Mouse (Mus musculus) limb, embryonic 15.5 days (tissue): ENCODE measurements around the gene Snupn. TPM values are rescaled to one million over a fixed set of nuclear protein-coding genes. Genes with fewer than 3 reads are reported as not detected.
"Not testable (repeated sequence)": the region's sequence is repeated elsewhere in the genome, so short reads cannot be mapped to it uniquely, and the experiment has no call there.

Experiments used
- ATAC-seq: fragments of 200-750 bp; cut with Nextera tagmentation; 2 replicates; pipeline ENCODE4 v1.8.0; 2017; ENCODE audit warnings: low read depth, moderate TSS enrichment; ENCODE audit not compliant: insufficient number of reproducible peaks, low FRiP score, low TSS enrichment
- H3K27ac ChIP-seq: fragments of 300-500 bp; sonication (generic); 2 replicates; pipeline ENCODE4 v1.5.1; 2015; ENCODE audit warnings: moderate library complexity, mild to moderate bottlenecking, inconsistent platforms
- H3K27me3 ChIP-seq: fragments of 300-500 bp; sonication (generic); 2 replicates; pipeline ENCODE4 v1.6.1; 2015; ENCODE audit warnings: inconsistent platforms
- H3K36me3 ChIP-seq: fragments of 300-500 bp; sonication (generic); 2 replicates; pipeline ENCODE4 v1.6.1; 2015; ENCODE audit warnings: inconsistent platforms
- H3K4me1 ChIP-seq: fragments of 300-500 bp; sonication (generic); 2 replicates; pipeline ENCODE4 v1.6.1; 2015; ENCODE audit warnings: inconsistent platforms
- H3K4me2 ChIP-seq: fragments of 300-500 bp; sonication (generic); 2 replicates; pipeline ENCODE4 v1.6.1; 2015; ENCODE audit warnings: mild to moderate bottlenecking, inconsistent platforms
- H3K4me3 ChIP-seq: fragments of 300-500 bp; sonication (generic); 2 replicates; pipeline ENCODE4 v1.5.1; 2015; ENCODE audit warnings: mild to moderate bottlenecking, inconsistent platforms
- H3K9ac ChIP-seq: fragments of 300-500 bp; sonication (generic); 2 replicates; pipeline ENCODE4 v1.6.1; 2015; ENCODE audit warnings: inconsistent platforms
- H3K9me3 ChIP-seq: fragments of 300-500 bp; sonication (generic); 2 replicates; pipeline ENCODE4 v1.6.1; 2016; ENCODE audit warnings: inconsistent platforms
- WGBS: fragments of 180-500 bp; shearing (Covaris S2); methylation state at CpG from one replicate; pipeline ENCODE4 v1.1.7; 2015; 5-methylcytosine and 5-hydroxymethylcytosine counted together
- polyA plus RNA-seq: library from polyadenylated mRNA; unstranded; fragments of >200 nt; fragmentation: Nextera tagmentation; extraction: Ambion mirVana; gene quantifications from 2 replicates; pipeline ENCODE4 v1.2.1, GENCODE M21; 2015

Gene Snupn
- polyA plus RNA-seq, 1 experiment from 2014 or later: 24.9 TPM

GRCm38 (mm10) chr9:56975199-56975598, 24.5 kb downstream of the Snupn start:
- ATAC-seq: no peak
- H3K4me3 ChIP-seq: no peak overlapping the region
- no peaks in the 10 kb centered on the region for H3K27me3 ChIP-seq
- WGBS: 72% methylated on average over 3 of the region's 3 CpGs
- no peaks in the 10 kb centered on the region for H3K4me1 ChIP-seq
- H3K9ac ChIP-seq: no peak overlapping the region
- peaks cover 36% of the 10 kb centered on the region for H3K36me3 ChIP-seq
- no peak overlapping the region for H3K27ac ChIP-seq
- H3K4me2 ChIP-seq: no peak overlapping the region
- H3K9me3 ChIP-seq: no peaks in the 10 kb centered on the region

GRCm38 (mm10) chr9:56980186-56980585, 29.5 kb downstream of the Snupn start:
- no peak overlapping the region for H3K4me3 ChIP-seq
- H3K9me3 ChIP-seq: no peaks in the 10 kb centered on the region
- no peaks in the 10 kb centered on the region for H3K4me1 ChIP-seq
- no peak overlapping the region for H3K9ac ChIP-seq
- H3K4me2 ChIP-seq: no peak overlapping the region
- no peak for ATAC-seq
- 89% methylated on average over 6 of the region's 6 CpGs for WGBS
- H3K27me3 ChIP-seq: no peaks in the 10 kb centered on the region
- no peak overlapping the region for H3K27ac ChIP-seq
- H3K36me3 ChIP-seq: peaks cover 40% of the 10 kb centered on the region

GRCm38 (mm10) chr9:56981502-56981901, 30.8 kb downstream of the Snupn start:
- Histone ChIP-seq H3K9ac (no peak overlapping the region), H3K27ac (no peak overlapping the region), H3K4me1 (no peaks in the 10 kb centered on the region), H3K27me3 (no peaks in the 10 kb centered on the region), H3K4me3 (no peak overlapping the region), H3K4me2 (no peak overlapping the region), H3K36me3 (peaks cover 37% of the 10 kb centered on the region), H3K9me3 (no peaks in the 10 kb centered on the region)
- WGBS: 67% methylated on average over 1 of the region's 1 CpGs
- no peak for ATAC-seq

GRCm38 (mm10) chr9:56994286-56995197, 43.9 kb downstream of the Snupn start, which contains the start of gene Ptpn9:
TSS of gene Ptpn9 (plus strand) at chr9:56994923.
- H3K9me3 ChIP-seq: no peaks in the 10 kb centered on the region
- WGBS: 3% methylated on average over 61 of the region's 62 CpGs
- peak; percentile 85 for ATAC-seq
- H3K27me3 ChIP-seq: no peaks in the 10 kb centered on the region
- peak within 1 kb of the TSS; percentile 98 for H3K9ac ChIP-seq
- H3K4me1 ChIP-seq: peaks cover 5% of the 10 kb centered on the region; the same call in 1 of the 2 replicates
- no peaks in the 10 kb centered on the region for H3K36me3 ChIP-seq
- H3K27ac ChIP-seq: peak within 1 kb of the TSS; percentile 97
- H3K4me2 ChIP-seq: peak within 1 kb of the TSS; percentile 61
- peak within 1 kb of the TSS; percentile 88 for H3K4me3 ChIP-seq

- under 1% methylated on average over 66 of the region's 80 CpGs for WGBS
- Histone ChIP-seq H3K4me1 (peaks cover 5% of the 10 kb centered on the region; the same call in 1 of the 2 replicates), H3K9ac (peak overlapping the region; percentile 98), H3K27me3 (no peaks in the 10 kb centered on the region), H3K9me3 (no peaks in the 10 kb centered on the region), H3K4me2 (peak overlapping the region; percentile 61), H3K27ac (peak overlapping the region; percentile 97), H3K4me3 (peak overlapping the region; percentile 88), H3K36me3 (no peaks in the 10 kb centered on the region)
- peak; percentile 68 for ATAC-seq
These were observed 44.7 kb downstream of the Snupn start for GRCm38 (mm10) chr9:56995198-56996027.

GRCm38 (mm10) chr9:56996028-56996346, 45.3 kb downstream of the Snupn start:
- Histone ChIP-seq H3K27me3 (no peaks in the 10 kb centered on the region), H3K4me1 (peaks cover 5% of the 10 kb centered on the region; the same call in 1 of the 2 replicates), H3K4me3 (peak overlapping the region; percentile 88), H3K9me3 (no peaks in the 10 kb centered on the region), H3K27ac (peak overlapping the region; percentile 97), H3K9ac (peak overlapping the region; percentile 98), H3K4me2 (peak overlapping the region; percentile 61), H3K36me3 (no peaks in the 10 kb centered on the region)
- 0 out of 2 replicates have a peak, but pooled peaks have one; percentile 16 for ATAC-seq
- 1% methylated on average over 5 of the region's 5 CpGs for WGBS

GRCm38 (mm10) chr9:56997206-56997605, 46.5 kb downstream of the Snupn start:
- not testable (repeated sequence) for H3K36me3 ChIP-seq, ATAC-seq, H3K27me3 ChIP-seq, H3K4me1 ChIP-seq, H3K27ac ChIP-seq, H3K9ac ChIP-seq, H3K9me3 ChIP-seq, H3K4me3 ChIP-seq, H3K4me2 ChIP-seq
- 73% methylated on average over 1 of the region's 1 CpGs for WGBS

GRCm38 (mm10) chr9:57003011-57003410, 52.3 kb downstream of the Snupn start:
- Histone ChIP-seq H3K4me1 (no peaks in the 10 kb centered on the region), H3K9me3 (no peaks in the 10 kb centered on the region), H3K27ac (no peak overlapping the region), H3K27me3 (no peaks in the 10 kb centered on the region), H3K36me3 (peaks cover 13% of the 10 kb centered on the region; the same call in 1 of the 2 replicates), H3K4me2 (no peak overlapping the region), H3K4me3 (no peak overlapping the region), H3K9ac (no peak overlapping the region)
- 57% methylated on average over 4 of the region's 4 CpGs for WGBS
- ATAC-seq: no peak

GRCm38 (mm10) chr9:57012393-57012792, 61.7 kb downstream of the Snupn start:
- no peaks in the 10 kb centered on the region for H3K4me1 ChIP-seq
- H3K27ac ChIP-seq: no peak overlapping the region
- no peaks in the 10 kb centered on the region for H3K27me3 ChIP-seq
- H3K4me3 ChIP-seq: no peak overlapping the region
- H3K36me3 ChIP-seq: peaks cover 18% of the 10 kb centered on the region
- H3K9ac ChIP-seq: no peak overlapping the region
- H3K9me3 ChIP-seq: no peaks in the 10 kb centered on the region
- H3K4me2 ChIP-seq: no peak overlapping the region
- 72% methylated on average over 1 of the region's 1 CpGs for WGBS
- no peak for ATAC-seq

GRCm38 (mm10) chr9:57012895-57013294, 62.2 kb downstream of the Snupn start:
- no peaks in the 10 kb centered on the region for H3K9me3 ChIP-seq

GRCm38 (mm10) chr9:57013756-57014155, 63.1 kb downstream of the Snupn start:
- Histone ChIP-seq H3K4me2 (no peak overlapping the region), H3K27ac (no peak overlapping the region), H3K4me1 (no peaks in the 10 kb centered on the region), H3K27me3 (no peaks in the 10 kb centered on the region), H3K9me3 (no peaks in the 10 kb centered on the region), H3K4me3 (no peak overlapping the region), H3K36me3 (peaks cover 15% of the 10 kb centered on the region), H3K9ac (no peak overlapping the region)
- no peak for ATAC-seq
- 75% methylated on average over 1 of the region's 1 CpGs for WGBS

More at GRCm38 (mm10) chr9:57012895-57013294, 62.2 kb downstream of the Snupn start:
- Histone ChIP-seq H3K4me2 (no peak overlapping the region), H3K36me3 (peaks cover 15% of the 10 kb centered on the region), H3K9ac (no peak overlapping the region), H3K4me3 (no peak overlapping the region), H3K4me1 (no peaks in the 10 kb centered on the region), H3K27ac (no peak overlapping the region), H3K27me3 (no peaks in the 10 kb centered on the region)
- no peak for ATAC-seq
- WGBS: 85% methylated on average over 4 of the region's 4 CpGs

- no peak overlapping the region for H3K27ac ChIP-seq
- 96% methylated on average over 1 of the region's 1 CpGs for WGBS
- H3K4me2 ChIP-seq: no peak overlapping the region
- no peaks in the 10 kb centered on the region for H3K9me3 ChIP-seq
- H3K9ac ChIP-seq: no peak overlapping the region
- no peak overlapping the region for H3K4me3 ChIP-seq
- no peaks in the 10 kb centered on the region for H3K4me1 ChIP-seq
- no peak for ATAC-seq
- H3K27me3 ChIP-seq: no peaks in the 10 kb centered on the region
- peaks cover 15% of the 10 kb centered on the region for H3K36me3 ChIP-seq
These were observed 64.1 kb downstream of the Snupn start for GRCm38 (mm10) chr9:57014766-57015165.
